Mouse (Mus musculus) lung, postnatal 10 days (tissue): Measurements from ENCODE around the gene B3gnt4.
A peak's percentile ranks its signal among the peaks of the same experiment; 100 is the strongest.
"Not testable (repeated sequence)": the region's sequence is repeated elsewhere in the genome, so short reads cannot be mapped to it uniquely, and the experiment has no call there.

Experiments
- DNase-seq: peaks from one replicate; pipeline ENCODE4 v3.0.0; 2021

Gene B3gnt4

DNA sequence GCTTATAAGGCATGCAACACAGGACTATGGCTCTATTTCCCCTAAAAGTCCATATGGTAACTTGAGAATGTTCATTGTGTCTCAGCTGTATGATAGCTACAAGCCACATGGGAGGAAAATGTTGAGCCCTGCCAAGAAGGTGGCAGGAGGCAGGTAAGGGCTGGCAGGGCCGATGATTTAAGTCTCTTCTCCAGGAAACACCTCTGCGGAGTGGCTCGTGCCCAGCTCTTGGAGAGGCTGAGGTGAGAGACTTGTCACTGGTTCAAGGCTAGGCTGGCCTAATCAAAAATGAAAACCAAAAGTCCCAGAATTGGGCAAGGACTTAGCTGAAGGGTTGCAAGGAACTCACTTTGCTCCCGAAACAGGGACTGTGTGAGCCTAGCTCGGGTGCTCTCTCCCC is at the start of gene B3gnt4:
B3gnt4 (plus strand) TSS at position 301 of the 400 bp plus-strand sequence.
- DNase-seq, result no peak

DNA sequence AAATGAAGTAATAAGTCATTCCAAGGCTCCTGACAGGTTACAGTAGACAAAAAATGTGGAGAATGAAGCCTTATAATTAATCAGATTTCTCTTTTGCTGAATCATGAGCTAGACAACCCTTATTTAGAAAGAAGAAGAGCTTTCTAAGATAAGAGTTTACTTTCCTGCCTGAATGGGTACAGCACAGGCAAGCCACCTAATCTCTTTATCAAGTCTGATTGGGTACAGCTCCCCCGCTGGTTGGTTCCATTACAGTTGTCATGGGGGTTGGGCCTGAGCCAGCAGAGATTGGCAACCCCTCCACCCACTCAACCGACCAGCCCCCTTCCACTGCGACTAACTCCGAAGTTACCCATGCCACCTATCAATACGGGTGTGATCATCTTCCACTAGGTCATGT is 48.8 kb upstream of the B3gnt4 start:
- DNase-seq, result no peak

DNA sequence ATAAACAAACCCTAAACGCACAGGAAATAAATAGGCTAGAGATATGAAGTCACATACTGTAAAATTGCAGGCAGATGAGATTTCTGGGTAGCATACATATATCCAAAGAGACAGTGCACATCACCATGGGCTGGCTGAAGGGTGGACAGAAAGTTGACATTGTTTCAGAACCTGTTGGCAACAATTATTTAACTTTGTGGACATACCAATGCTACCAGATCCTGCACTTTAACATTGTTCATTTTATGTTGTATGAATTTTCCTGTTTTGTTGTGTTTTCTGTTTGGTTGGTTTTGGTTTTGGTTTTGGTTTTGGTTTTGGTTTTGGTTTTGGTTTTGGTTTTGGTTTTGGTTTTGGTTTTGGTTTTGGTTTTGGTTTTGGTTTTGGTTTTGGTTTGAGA is 45.6 kb upstream of the B3gnt4 start:
- DNase-seq, result no peak

DNA sequence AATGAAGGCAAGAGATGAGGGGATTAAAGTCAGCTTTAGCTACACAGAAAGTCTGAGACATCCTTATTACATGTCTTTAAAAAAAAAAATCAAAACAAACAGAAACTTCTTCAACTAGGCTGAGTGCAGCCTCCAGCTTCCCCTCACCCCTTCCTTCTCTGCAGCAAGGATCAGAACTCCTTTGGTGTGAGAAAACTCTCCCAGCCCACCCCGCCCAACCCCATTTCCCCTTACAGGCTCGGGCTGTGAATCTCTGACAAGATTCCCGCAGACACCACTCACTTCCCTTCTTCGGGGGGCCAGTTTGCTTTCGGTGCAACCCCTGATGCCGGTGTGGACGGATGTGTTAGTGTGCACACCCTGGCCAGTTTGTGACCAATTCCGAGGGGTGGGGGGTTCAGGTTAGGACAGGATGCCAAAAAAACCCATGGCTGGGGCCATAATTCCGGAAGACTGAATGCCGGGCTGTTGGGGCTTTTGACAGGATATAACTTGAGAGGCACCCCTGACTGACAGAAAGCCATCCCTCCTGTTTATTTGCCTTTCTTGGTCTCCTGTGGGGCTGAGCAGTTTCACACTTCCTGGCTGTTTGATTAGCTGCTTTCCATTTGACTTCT is 39.4 kb upstream of the B3gnt4 start:
- DNase-seq, result no peak

DNA sequence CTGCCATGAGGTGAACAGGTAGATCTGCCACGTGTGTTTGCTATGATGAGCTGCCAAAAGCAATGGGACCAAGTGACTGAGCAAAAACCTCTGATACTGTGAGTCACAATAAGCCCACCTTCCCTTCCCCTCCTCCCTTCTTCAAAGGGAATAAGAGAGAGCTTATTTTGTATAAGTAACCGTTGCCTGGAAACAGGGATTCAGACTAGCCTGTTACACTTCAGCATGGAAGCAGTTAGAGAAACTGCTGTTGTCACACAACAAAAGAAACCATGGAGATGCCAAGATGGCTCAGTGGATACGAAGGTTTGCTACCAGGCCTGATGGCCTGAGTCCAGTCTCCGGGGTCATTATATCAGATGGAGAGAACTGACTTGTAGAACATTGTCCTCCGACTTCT is 36.4 kb upstream of the B3gnt4 start:
- no peak for DNase-seq

DNA sequence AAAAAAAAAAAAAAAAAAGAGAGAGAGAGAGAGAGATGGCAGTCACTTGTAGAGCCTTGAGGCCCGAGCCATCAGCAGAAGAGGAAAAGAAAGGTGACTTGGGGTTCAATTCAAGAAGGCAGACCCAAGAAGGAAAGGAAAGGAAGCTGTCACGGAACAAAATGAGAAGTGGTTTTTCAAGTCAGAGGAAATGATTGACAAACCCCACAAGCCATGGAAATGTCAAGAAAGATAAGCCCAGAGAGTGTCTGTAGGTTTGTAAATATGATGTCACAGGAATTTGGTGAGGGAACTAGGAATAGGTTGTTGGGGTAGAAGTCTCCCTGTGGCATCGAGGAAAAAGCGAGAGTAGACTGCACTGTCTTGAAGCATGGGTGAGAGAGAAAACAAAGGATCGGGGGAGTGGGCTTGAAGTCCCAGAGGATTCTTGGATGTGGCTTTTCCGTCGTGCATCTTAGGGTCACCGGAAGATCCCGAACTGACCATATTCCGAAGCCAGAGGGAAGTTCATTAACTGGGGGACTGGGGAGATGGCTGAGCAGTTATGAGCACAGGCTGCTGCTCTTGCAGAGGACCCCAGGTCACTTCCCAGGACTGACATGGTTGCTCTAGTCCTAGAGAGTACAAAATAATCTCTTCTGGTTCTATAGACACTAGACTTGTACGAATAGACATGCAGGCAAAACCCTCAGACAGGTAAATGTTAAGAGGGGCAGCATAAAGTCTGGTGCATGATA is 22.4 kb upstream of the B3gnt4 start:
- no peak for DNase-seq

DNA sequence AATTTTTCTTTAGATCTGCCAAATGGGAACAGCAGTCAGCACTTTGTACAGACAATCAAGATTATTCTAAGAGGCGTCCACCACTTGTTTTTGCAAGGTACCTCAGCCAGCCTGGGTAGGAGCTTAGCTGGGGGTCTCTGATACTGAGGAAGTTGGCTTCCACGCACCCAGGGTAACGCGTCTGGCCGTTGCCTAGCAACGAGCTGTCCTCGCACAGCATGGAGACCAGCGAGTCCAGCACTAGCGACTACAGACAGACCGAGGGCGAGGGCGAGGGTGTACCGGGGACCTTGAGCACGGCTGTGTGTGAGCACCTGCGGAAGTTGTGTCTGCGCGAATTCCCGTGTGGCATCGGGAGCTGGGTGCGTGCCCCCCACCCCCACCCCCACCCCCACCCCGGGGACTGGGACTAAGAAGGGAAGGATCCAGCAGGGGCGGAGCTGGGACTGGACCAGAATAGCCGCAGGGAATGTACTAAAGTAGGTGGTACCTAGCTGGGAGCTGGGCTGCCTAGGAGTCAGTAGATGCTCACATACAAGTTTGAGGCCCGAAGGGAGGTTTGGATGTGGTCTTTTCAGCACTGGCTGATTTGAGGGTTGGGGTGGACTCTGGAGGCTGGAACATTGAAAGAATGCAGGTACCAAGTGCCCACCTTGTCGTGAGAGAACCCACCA is 21.0 kb upstream of the B3gnt4 start, which contains the start of the genes Lrrc43 and Il31:
Lrrc43 (plus strand) TSS at position 194 of the 674 bp plus-strand sequence.
Il31 (minus strand) TSS at position 378 of the 674 bp plus-strand sequence.
- no peak for DNase-seq

DNA sequence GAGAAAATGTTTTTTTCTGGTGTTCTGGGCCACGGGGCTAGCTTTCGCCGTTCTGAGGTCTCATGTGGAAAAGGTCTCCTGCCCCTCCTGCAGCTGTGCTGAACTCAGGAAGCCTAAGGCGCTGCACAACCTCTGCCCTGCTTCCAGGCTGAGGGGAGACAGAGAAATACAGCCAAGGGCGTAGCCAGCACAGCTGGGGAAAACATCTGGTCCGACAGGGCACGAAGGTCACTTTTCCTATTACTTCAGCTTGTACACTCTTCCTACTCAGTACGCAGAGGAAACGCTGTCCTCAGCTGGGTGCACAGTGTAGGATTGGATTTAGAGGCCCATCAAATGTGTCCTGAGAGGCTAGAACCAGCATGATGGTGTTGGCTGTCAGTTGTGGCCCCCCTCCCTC is 20.3 kb upstream of the B3gnt4 start:
- no peak for DNase-seq

DNA sequence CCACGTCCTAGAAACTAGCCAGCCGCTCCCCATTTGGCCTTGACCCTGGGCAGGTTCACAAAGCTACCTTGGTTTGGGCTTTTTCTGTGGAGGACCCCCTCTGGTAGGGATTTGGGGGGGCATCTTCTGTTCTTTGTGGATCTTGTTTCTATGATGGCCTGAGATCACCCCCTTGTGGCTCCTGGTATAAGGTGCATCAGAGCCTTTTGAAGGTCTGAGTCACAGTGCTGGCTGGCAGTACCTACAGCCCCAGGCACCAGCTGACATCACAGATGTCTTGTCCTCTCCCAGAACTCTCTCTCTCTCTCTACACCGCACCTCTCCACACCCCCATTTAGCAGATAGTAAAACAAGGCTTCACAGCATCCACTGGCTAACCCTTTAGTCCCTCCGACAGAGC is 10.5 kb upstream of the B3gnt4 start:
- DNase-seq, result peak; percentile 39

DNA sequence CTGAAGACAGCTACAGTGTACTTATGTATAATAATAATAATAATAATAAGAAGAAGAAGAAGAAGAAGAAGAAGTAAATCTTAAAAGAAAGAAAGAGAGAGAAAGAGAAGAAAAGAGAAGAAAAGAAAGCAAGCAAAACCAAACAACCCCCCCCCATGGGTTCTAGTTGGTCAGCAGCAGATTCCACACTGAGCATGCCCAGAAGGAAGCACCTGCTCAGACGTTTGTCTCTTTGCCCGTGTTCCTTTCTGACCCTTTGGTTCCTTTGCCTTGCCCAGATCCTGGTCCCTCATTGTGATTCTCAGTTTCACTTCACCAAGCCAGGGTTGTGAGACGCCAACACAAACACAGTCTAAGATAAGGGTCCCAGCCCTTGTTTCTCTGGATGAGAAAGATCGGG is 8.3 kb upstream of the B3gnt4 start:
- no peak for DNase-seq

DNA sequence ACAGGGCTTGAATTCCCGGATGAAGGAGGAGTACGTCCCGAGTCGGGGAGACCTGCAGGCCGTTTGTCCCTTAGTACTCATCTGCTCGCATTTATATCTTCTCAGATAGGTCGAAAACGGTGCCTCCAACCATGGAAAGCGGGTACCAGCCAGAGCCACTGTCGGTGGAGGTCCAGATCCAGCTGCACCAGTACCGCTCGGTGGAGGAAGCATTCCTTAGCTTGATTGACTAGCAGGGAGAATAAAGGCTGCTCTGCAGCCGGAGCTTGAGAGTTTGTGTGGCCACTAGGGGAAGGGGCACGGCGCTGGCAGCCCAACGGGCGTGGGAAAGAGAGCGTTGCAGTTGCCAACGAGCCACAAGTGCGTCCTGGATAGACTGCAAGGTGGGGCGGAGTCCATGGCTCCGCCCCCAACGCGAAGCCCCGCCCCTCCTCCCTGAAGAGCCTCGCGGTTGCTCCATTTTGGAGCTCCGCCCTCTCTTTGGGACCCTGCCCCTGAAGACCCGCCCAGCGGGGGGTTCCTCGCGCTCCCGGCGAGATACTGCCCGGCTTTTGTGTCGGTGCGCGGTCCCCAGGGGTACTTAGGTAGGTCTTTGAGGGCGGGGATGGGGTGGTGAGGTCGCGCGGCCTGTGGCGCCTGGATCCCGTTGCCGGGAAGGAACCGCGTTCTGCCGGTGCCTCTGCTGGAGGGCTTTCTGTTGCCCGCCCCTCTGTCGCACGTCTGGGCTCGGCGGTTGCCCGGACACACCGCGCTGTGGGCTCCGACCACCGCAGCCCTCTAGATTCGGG is 2.1 kb upstream of the B3gnt4 start:
- peak; percentile 86 for DNase-seq

DNA sequence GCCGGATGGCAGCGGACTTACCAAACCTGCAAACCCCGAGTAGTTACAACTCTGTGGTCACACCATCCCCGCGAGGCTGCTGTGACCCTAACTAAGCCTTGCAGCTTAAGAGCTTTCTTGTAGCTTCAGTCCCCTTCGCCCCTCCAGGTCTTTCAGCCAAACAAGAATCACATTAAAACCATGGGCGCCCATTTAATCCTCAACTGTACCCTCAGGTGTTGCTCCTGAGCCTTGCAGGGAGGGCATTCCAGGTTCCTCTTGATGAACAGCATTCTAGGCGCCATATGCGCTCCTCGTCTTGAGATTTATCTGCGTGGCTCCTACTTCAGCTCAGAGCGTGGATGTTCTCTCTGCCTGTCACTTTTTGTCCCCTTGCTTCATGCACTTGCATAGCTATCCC is 1.3 kb upstream of the B3gnt4 start:
- no peak for DNase-seq

DNA sequence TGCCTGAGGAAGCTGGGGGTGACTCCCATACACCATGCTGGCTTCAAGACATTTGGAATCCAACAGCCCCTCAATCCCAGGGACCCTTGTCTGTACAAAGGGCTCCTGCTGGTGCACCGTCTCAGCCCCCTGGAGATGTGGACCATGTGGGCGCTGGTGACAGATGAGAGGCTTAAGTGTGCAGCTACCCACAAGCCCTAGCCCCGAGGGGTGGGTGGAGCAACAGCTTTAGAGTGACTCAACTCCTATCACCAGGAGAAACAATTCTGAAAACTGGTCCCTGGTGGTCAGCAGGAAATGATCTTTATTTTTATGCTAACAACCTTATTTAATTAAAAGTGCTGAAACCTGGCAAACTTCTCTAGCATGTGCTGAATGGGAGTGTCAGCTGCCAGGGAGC is 1.2 kb downstream of the B3gnt4 start:
- DNase-seq, result not testable (repeated sequence)

DNA sequence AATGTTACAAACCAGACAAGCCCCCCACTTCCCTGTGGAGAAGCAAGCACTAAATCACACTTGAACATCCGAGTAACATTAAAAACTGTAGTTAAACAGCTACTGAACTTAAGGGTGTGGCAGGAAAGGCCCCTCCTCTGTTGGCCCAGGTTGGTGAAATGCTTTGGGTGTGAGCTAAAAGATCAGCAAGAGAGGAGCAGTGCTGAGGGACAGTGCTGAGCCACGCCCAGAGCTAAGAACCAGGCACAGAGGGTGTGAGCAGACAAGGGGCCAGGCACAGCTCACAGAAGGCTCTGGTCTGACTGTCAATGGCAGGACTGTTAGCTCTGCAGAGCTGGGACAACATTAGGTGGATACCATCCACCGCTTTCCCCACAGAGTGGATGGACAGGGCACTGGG is 1.8 kb downstream of the B3gnt4 start:
- DNase-seq, result no peak

DNA sequence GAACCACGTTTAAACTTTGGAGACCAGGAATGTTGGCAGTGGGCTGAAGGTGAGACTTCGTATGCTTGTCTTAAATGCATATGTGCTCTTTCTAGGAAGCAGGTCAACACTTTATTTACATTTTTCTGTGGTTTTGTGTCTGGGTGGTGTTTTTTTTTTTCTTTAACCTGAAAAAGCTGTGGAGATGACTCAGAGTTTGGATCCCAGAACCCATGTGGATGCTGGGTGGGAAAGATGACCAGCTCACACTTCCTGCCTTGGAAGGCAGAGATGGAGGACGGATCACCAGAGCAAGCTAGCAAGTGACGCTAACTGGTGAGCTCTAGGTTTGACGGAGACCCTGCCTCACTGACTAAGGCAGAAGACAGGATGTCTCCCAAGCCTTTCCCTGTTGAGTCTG is 4.6 kb downstream of the B3gnt4 start:
- no peak for DNase-seq

DNA sequence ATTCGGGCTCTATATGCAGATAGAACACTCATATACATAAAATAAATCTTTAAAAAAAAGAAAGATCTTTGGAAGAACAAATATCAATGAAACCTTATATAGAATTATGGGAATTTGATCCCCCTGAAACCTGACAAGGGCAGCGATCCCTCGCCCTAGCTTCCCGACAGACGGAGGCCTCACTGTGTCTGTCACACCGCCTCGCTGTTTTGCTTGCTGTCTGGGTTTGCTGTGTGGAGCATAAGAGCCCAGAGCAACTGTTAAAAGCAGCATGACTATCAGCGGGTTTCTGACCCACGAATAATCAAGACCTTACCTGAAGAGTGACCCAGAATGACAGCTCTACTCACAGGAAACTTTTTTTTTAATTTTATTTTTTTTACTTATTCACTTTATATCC is 10.4 kb downstream of the B3gnt4 start:
- no peak for DNase-seq

DNA sequence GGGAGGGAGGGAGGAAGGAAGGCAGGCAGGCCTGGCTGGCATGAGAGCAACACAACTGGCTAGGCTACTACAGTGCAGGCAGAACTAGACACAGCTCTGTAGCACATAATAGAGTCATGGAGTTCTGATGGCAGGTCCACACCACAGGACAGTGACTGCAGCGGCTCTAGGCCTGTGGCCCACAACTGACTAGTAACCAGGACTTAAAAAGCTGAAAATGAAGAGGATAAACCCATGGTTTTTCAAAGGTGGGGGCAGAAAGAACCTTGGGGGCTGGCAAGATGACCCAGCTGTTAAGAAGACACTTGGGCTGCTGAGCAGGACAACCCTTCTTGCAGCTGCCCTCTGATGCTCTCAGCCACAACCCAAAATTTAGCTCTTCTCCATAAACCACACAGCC is 11.4 kb downstream of the B3gnt4 start:
- no peak for DNase-seq

DNA sequence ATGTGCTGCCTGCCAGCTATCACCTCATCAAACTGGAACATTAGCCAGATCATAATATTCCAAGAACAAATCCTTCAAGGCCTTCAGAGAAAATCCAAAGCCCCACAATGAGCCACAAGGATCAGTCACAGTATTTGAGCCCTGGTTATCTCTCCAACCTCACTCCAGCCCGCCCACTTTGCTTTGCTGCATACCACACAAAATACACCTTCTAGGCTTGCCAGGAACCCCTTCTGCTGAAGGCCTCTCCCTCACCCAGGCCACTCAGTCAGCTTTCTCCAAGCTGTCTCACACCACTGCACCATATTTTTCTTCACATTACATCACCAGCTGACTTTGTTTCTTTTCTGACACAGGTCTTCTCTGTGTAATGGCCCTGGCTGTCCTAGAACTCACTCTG is 11.9 kb downstream of the B3gnt4 start:
- DNase-seq, result no peak

DNA sequence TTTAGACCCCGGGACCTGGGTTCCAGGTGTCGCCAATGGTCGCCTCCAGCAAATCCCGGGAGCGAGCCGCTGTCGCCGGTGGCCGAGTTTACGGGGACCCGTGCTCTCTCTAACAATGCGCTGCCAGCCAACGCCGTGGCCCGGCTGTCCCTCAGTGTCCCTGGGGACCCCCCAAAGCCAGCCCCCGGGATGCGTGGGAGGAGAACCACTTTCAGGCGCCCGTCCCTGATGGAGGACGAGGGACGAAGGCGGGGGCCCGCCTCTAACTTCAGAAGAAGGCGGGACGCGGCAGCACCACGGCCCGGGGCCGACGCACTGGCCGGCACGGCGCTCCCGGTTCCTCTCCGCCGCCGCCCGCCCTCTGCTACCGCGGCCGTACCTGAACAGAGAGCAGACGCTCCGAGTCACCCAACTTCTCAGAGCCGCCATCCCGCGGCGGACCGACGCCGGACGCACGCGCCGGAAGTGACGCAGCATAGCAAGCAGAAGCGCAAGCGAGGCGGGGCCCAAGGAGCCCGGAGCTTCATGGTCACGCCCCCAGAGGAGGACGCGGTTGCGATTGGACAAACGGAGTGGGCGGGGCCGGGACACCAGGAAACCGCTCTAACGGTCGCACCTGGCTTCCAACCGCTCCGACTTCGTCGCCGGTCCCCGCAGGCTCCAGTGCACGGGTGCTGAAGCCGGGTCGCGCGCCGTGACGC is 13.6 kb downstream of the B3gnt4 start, which contains the start of gene Diablo:
Diablo (minus strand) TSS at position 485 of the 701 bp plus-strand sequence.
- DNase-seq, result peak; percentile 99

DNA sequence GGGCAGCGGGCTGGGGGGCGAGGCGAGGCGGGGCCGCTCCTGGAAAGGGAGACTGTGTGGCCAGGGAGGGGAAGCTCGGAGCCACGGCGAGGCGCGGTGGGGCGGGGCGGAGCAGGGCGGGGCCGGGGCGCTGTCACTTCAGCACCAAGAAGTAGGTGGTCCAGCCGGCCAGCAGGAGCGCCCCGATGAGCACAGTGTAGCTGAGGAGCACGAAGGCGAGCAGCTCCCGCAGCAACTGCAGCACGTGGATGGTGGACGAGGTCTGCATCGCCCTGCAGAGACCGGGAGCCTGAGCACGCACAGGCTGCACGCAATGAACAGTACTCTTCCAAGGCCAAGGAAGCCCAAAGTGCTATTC is 14.1 kb downstream of the B3gnt4 start:
- DNase-seq, result no peak

DNA sequence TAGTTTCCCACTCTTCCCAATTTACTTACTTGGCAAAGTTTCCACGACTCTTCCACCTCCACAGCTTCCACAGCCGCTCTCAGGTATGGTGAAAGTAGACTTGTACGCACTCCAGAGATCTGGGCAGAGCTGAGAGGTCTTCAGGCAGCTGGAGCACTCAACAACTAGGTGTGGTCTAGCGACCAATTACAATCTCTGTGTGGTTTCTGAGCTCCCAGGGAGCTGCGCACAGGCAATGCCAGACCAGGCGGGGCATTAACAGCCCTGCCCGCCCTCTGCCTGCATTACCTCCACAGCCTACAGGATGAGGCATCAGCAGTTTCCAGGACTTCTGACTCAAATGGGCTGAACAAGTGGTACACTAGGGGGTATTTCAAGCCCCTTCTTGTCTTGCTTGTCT is 15.0 kb downstream of the B3gnt4 start, which contains the start of gene Gm49027:
Gm49027 (minus strand) TSS at position 208 of the 400 bp plus-strand sequence.
- DNase-seq, result no peak

DNA sequence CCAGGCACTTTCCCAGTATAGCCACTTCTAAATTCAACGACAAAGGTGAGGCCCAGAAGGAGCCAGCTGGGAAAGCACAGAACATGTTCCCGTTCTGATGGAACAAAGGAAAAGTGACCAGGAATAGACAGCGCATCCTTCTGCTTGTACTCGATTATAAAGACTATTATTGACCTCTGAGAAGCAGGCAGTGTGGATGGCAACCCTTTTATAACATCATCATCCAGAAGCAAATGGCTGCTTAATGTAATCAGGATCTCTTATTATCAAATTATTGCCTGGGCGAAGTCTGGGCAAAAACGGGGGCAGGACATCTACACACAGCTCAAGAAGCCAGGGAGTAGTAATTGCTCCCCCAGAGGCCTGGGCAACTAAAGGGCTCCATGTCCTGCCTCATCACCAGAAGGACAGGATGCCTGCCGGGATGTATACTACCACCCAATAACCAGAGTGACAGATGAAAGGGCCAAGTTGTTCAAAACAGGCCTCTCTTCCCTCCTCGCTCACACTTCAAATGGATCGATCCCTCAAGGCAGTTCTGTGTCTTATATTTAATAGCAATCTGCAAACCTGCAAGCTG is 15.7 kb downstream of the B3gnt4 start:
- no peak for DNase-seq
